8 mouse cellular contexts compared by ENCODE assay signal in the genomic region with DNA sequence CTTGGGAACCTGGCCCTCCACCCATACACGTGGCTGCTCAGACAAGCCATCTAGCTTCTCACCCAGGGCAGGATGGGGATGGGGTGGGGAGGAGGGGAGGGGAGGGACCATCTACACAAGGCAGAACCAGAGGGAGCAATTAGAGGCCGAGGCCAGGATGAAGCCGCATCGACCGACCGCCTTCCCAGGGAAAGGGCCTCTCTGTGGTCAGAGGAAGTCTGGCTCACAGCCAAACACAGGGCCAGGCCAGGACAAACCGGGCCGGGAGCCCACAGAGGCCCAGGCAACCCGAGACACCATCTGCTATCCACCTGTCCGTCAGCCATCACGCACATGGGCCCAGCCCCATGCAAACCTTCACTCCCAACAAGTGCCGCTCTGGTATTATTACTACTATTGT. TPM values are rescaled to one million over a fixed set of nuclear protein-coding genes. Genes with fewer than 3 reads are reported as not detected.
DNase-seq lines count a peak whose midpoint lies in the region; ATAC-seq and TF ChIP-seq lines count a peak whose summit lies in the region.

No protein-coding gene starts in this region.

- peaks cover 0 to 31% of the 10 kb centered on the region in 2 experiments; a peak in 2 of 4 replicates for H3K36me3 ChIP-seq in MEL (ENCODE audit: control insufficient read depth in 1 of 2, insufficient read depth in 2 of 2, low read length in 2 of 2)
- no peaks in the 10 kb centered on the region for H3K36me3 ChIP-seq in forebrain, embryonic 11.5 days (ENCODE audit: control insufficient read depth, insufficient read depth, low read length)
- H3K36me3 ChIP-seq in heart, postnatal 0 days (replicated peaks; ENCODE audit: control insufficient read depth, insufficient read depth, low read length): no peaks in the 10 kb centered on the region
- H3K36me3 ChIP-seq in midbrain, embryonic 12.5 days: no peaks in the 10 kb centered on the region

- H3K9ac ChIP-seq in MEL (ENCODE audit: control insufficient read depth, low read depth, low read length, poor library complexity, severe bottlenecking): peak overlapping the region; percentile 72
- peak overlapping the region; percentile 35 for H3K9ac ChIP-seq in forebrain, embryonic 11.5 days (ENCODE audit: low read length)
- no peak overlapping the region for H3K9ac ChIP-seq in heart, postnatal 0 days (replicated peaks; ENCODE audit: low read depth, low read length)
- peak overlapping the region; percentile 41 for H3K9ac ChIP-seq in midbrain, embryonic 12.5 days (replicated peaks)

- peaks cover 20 to 29% of the 10 kb centered on the region in 2 experiments for H3K4me1 ChIP-seq in MEL (ENCODE audit: control insufficient read depth in 1 of 2, insufficient read depth in 2 of 2, low read length in 2 of 2)
- H3K4me1 ChIP-seq in forebrain, embryonic 11.5 days (replicated peaks; ENCODE audit: control insufficient read depth, insufficient read depth, low read length): peaks cover 61% of the 10 kb centered on the region
- H3K4me1 ChIP-seq in heart, postnatal 0 days (ENCODE audit: control insufficient read depth, insufficient read depth): peaks cover 73% of the 10 kb centered on the region
- H3K4me1 ChIP-seq in midbrain, embryonic 12.5 days: peaks cover 92% of the 10 kb centered on the region

- no peaks in the 10 kb centered on the region for H3K27me3 ChIP-seq in MEL (ENCODE audit: control insufficient read depth in 1 of 2, insufficient read depth in 2 of 2, low read length in 2 of 2)
- no peaks in the 10 kb centered on the region for H3K27me3 ChIP-seq in forebrain, embryonic 11.5 days (ENCODE audit: control insufficient read depth, insufficient read depth, low read length)
- no peaks in the 10 kb centered on the region for H3K27me3 ChIP-seq in heart, postnatal 0 days (ENCODE audit: control insufficient read depth, insufficient read depth, low read length)
- H3K27me3 ChIP-seq in midbrain, embryonic 12.5 days: no peaks in the 10 kb centered on the region

- peak overlapping the region; percentile 36; the same call in 1 of the 2 replicates for H3K4me2 ChIP-seq in forebrain, embryonic 11.5 days (ENCODE audit: low read depth, low read length, severe bottlenecking)
- H3K4me2 ChIP-seq in heart, postnatal 0 days (ENCODE audit: low read depth, low read length): peak overlapping the region; percentile 30
- peak overlapping the region; percentile 34 for H3K4me2 ChIP-seq in midbrain, embryonic 12.5 days (replicated peaks)

- WGBS in forebrain, embryonic 11.5 days: 9% methylated on average over 12 of the region's 12 CpGs
- 4% methylated on average over 12 of the region's 12 CpGs for WGBS in heart, postnatal 0 days
- 7% methylated on average over 12 of the region's 12 CpGs for WGBS in midbrain, embryonic 12.5 days

- no peak for TF ChIP-seq EP300 in MEL (IDR thresholded peaks at IDR 0.05; ENCODE audit: low read depth in 1 of 2, low read length in 2 of 2)
- no peak for TF ChIP-seq EP300 in heart, postnatal 0 days (IDR thresholded peaks at IDR 0.05; ENCODE audit: low read depth)

- no peak for TF ChIP-seq RAD21 in MEL (IDR thresholded peaks at IDR 0.05; ENCODE audit: low read depth, low read length)

- TF ChIP-seq POLR2A in MEL (IDR thresholded peaks at IDR 0.05; ENCODE audit: control insufficient read depth in 1 of 2, insufficient read depth in 1 of 2, low read depth in 1 of 2, low read length in 2 of 2, poor library complexity in 1 of 2): no peak

- DNase-seq in MEL (ENCODE audit: low read depth, low spot score): no peak
- DNase-seq in brain, adult 2 months (ENCODE audit: low read depth, low spot score): peak; percentile 98
- DNase-seq in forebrain, embryonic 11.5 days (ENCODE audit: low spot score): peak; percentile 83
- DNase-seq in heart, postnatal 0 days (ENCODE audit: low spot score): peak; percentile 72
- peak; percentile 91 to 92 for DNase-seq in kidney, postnatal 25 days
- no peak for DNase-seq in c-Kit-positive CD71-positive TER-119-positive erythroid progenitor cells, embryonic 14.5 days (ENCODE audit: low spot score)
- DNase-seq in frontal cortex, postnatal 36 days (ENCODE audit: low spot score in 2 of 2): no peak

- no peak overlapping the region for H3K27ac ChIP-seq in MEL (ENCODE audit: control insufficient read depth, low read depth, low read length)
- H3K27ac ChIP-seq in forebrain, embryonic 11.5 days (ENCODE audit: low read depth, low read length): peak overlapping the region; percentile 88
- H3K27ac ChIP-seq in heart, postnatal 0 days (ENCODE audit: low read depth): peak overlapping the region; percentile 21
- peak overlapping the region; percentile 91 for H3K27ac ChIP-seq in midbrain, embryonic 12.5 days (replicated peaks)

- H3K79me2 ChIP-seq in MEL (ENCODE audit: control insufficient read depth, insufficient read depth, low read length, poor library complexity): peaks cover 27% of the 10 kb centered on the region

- TF ChIP-seq CTCF in MEL (IDR thresholded peaks at IDR 0.05 in 2 of 3, conservative IDR thresholded peaks at IDR 0.05 in 1 of 3; ENCODE audit: control insufficient read depth in 1 of 3, insufficient read depth in 1 of 3, low read depth in 2 of 3, low read length in 3 of 3, poor library complexity in 1 of 3, severe bottlenecking in 1 of 3): no peak
- no peak for TF ChIP-seq CTCF in heart, postnatal 0 days (IDR thresholded peaks at IDR 0.05; ENCODE audit: low read depth)

- ATAC-seq in forebrain, embryonic 11.5 days (replicated peaks; ENCODE audit: low FRiP score): peak; percentile 62
- ATAC-seq in heart, postnatal 0 days (ENCODE audit: insufficient read depth, low read depth): peak; percentile 81
- peak; percentile 79 for ATAC-seq in midbrain, embryonic 12.5 days (ENCODE audit: low FRiP score, low read depth)

- peak overlapping the region; percentile 46 to 78; a peak in 2 of 4 replicates for H3K4me3 ChIP-seq in MEL (ENCODE audit: control insufficient read depth in 1 of 2, insufficient read depth in 1 of 2, low read depth in 2 of 2, low read length in 2 of 2)
- no peak overlapping the region for H3K4me3 ChIP-seq in forebrain, embryonic 11.5 days (ENCODE audit: low read depth, low read length)
- no peak overlapping the region for H3K4me3 ChIP-seq in heart, postnatal 0 days (ENCODE audit: low read depth, low read length)
- H3K4me3 ChIP-seq in midbrain, embryonic 12.5 days: no peak overlapping the region

- H3K9me3 ChIP-seq in MEL (replicated peaks; ENCODE audit: insufficient read depth, low read length): no peaks in the 10 kb centered on the region
- H3K9me3 ChIP-seq in forebrain, embryonic 11.5 days (ENCODE audit: control insufficient read depth, low read length): no peaks in the 10 kb centered on the region
- H3K9me3 ChIP-seq in heart, postnatal 0 days (replicated peaks; ENCODE audit: control insufficient read depth, low read length): no peaks in the 10 kb centered on the region
- no peaks in the 10 kb centered on the region for H3K9me3 ChIP-seq in midbrain, embryonic 12.5 days

TF ChIP-seq in MEL, 35 proteins besides CTCF, POLR2A, EP300 and RAD21:
- TF ChIP-seq SIN3A (IDR thresholded peaks at IDR 0.05; ENCODE audit: low read length): no peak
- TF ChIP-seq MXI1 (IDR thresholded peaks at IDR 0.05; ENCODE audit: low read depth, low read length): peak; percentile 38; the same call in 1 of the 2 replicates

RNA-seq across cellular contexts. Expression of gene Ncor2, which starts 19.7 kb away (rescaled TPM):
- 5.0 and 7.7 TPM in 2 replicates for total RNA-seq in MEL (2012; rRNA removed)
- 10 to 100 TPM in 1 of 2 experiments, not detected in 1; 46.8 TPM for polyA plus RNA-seq in MEL (2012; ENCODE audit: insufficient read depth in 1 of 2, insufficient read length in 2 of 2, low read depth in 1 of 2, low replicate concordance in 2 of 2, missing spikeins in 1 of 2)
- 27.3 and 29.5 TPM in 2 replicates for polyA plus RNA-seq in forebrain, embryonic 11.5 days (2014; fragmentation: Nextera tagmentation; extraction: Ambion mirVana)
- total RNA-seq in heart, postnatal 0 days (2014; rRNA removed; ENCODE audit: low replicate concordance): 21.6 and 73.8 TPM in 2 replicates
- 14.3 and 15.5 TPM in 2 replicates for polyA plus RNA-seq in heart, postnatal 0 days (2015; fragmentation: Nextera tagmentation; extraction: Ambion mirVana)
- 24.5 and 25.1 TPM in 2 replicates for polyA plus RNA-seq in midbrain, embryonic 12.5 days (2016; fragmentation: Nextera tagmentation; extraction: Ambion mirVana)

Comparison
In these comparisons a context has a peak if more than half of its experiments do, and no peak if none do; other contexts are left out.
1. DNase-seq: peak in brain, adult 2 months (single experiment), forebrain, embryonic 11.5 days (single experiment), heart, postnatal 0 days (single experiment) and kidney, postnatal 25 days (2 of 2); none in MEL (single experiment), c-Kit-positive CD71-positive TER-119-positive erythroid progenitor cells, embryonic 14.5 days (single experiment) and frontal cortex, postnatal 36 days (0 of 2).
2. H3K4me3 ChIP-seq: peak in MEL (2 of 2); none in forebrain, embryonic 11.5 days (single experiment), heart, postnatal 0 days (single experiment) and midbrain, embryonic 12.5 days (single experiment).
3. Peak in every context shown above with its lines, with median percentiles within 50 percentile points of each other: ATAC-seq and H3K4me2 ChIP-seq.